Mouse (Mus musculus): Measurements from ENCODE around the gene Hyou1. TPM values are rescaled to one million over a fixed set of nuclear protein-coding genes. Genes with fewer than 3 reads are reported as not detected.
"Not testable (repeated sequence)": the region's sequence is repeated elsewhere in the genome, so short reads cannot be mapped to it uniquely, and the experiment has no call there.

Gene Hyou1
- total and polyA plus RNA-seq, 2 experiments from 2014 or later = 17.4 to 95.7 TPM

GRCm38 (mm10) chr9:44336093-44336406 is 43.2 kb upstream of the Hyou1 start:
- peak overlapping the region; percentile 88 for H3K4me3 ChIP-seq (ENCODE audit: low read length)
- whole genome bisulfite sequencing = 4% methylated on average over 5 of the region's 5 CpGs
- H3K9ac ChIP-seq (replicated peaks; ENCODE audit: low read length) = peak overlapping the region; percentile 91
- H3K4me2 ChIP-seq (ENCODE audit: low read depth, low read length) = peak overlapping the region; percentile 90
- TF ChIP-seq CTCF (IDR thresholded peaks at IDR 0.05; ENCODE audit: low read depth) = no peak
- H3K27ac ChIP-seq = peak overlapping the region; percentile 82
- H3K4me1 ChIP-seq (ENCODE audit: insufficient read depth, low read length) = peaks cover 3% of the 10 kb centered on the region; the same call in 1 of the 2 replicates
- DNase-seq (ENCODE audit: low spot score) (no peak), ATAC-seq (no peak)
- H3K27me3 ChIP-seq (ENCODE audit: insufficient read depth, low read length) = no peaks in the 10 kb centered on the region
- no peaks in the 10 kb centered on the region for H3K9me3 ChIP-seq (ENCODE audit: low read length)
- H3K36me3 ChIP-seq (ENCODE audit: insufficient read depth, low read length) = peaks cover 26% of the 10 kb centered on the region

GRCm38 (mm10) chr9:44336513-44336912 is 42.8 kb upstream of the Hyou1 start:
- not testable (repeated sequence) for H3K27ac ChIP-seq; H3K27me3 ChIP-seq (ENCODE audit: insufficient read depth, low read length); H3K9ac ChIP-seq (replicated peaks; ENCODE audit: low read length); H3K9me3 ChIP-seq (ENCODE audit: low read length); H3K4me1 ChIP-seq (ENCODE audit: insufficient read depth, low read length); DNase-seq (ENCODE audit: low spot score); ATAC-seq
- H3K4me2 ChIP-seq (ENCODE audit: low read depth, low read length) = peak overlapping the region; percentile 90
- 33% methylated on average over 4 of the region's 4 CpGs for WGBS
- H3K4me3 ChIP-seq (ENCODE audit: low read length) = peak overlapping the region; percentile 23
- H3K36me3 ChIP-seq (ENCODE audit: insufficient read depth, low read length) = peaks cover 25% of the 10 kb centered on the region

GRCm38 (mm10) chr9:44336964-44337363 is 42.3 kb upstream of the Hyou1 start:
- TF ChIP-seq CTCF (IDR thresholded peaks at IDR 0.05; ENCODE audit: low read depth) = no peak
- WGBS = 71% methylated on average over 3 of the region's 3 CpGs
- no peak for ATAC-seq
- H3K4me3 ChIP-seq (ENCODE audit: low read length) = peak overlapping the region; percentile 23
- no peaks in the 10 kb centered on the region for H3K27me3 ChIP-seq (ENCODE audit: insufficient read depth, low read length)
- no peaks in the 10 kb centered on the region for H3K9me3 ChIP-seq (ENCODE audit: low read length)
- H3K9ac ChIP-seq (replicated peaks; ENCODE audit: low read length) = no peak overlapping the region; the same call in 1 of the 2 replicates
- no peak overlapping the region for H3K27ac ChIP-seq
- peak overlapping the region; percentile 90 for H3K4me2 ChIP-seq (ENCODE audit: low read depth, low read length)
- no peak for DNase-seq (ENCODE audit: low spot score)
- H3K4me1 ChIP-seq (ENCODE audit: insufficient read depth, low read length) = peaks cover 3% of the 10 kb centered on the region; the same call in 1 of the 2 replicates
- H3K36me3 ChIP-seq (ENCODE audit: insufficient read depth, low read length) = peaks cover 21% of the 10 kb centered on the region

GRCm38 (mm10) chr9:44337436-44338169 is 41.7 kb upstream of the Hyou1 start:
- Histone ChIP-seq H3K36me3 (ENCODE audit: insufficient read depth, low read length) (peaks cover 15% of the 10 kb centered on the region), H3K9ac (replicated peaks; ENCODE audit: low read length) (no peak overlapping the region), H3K4me2 (ENCODE audit: low read depth, low read length) (peak overlapping the region; percentile 5; the same call in 1 of the 2 replicates), H3K27ac (no peak overlapping the region), H3K4me1 (ENCODE audit: insufficient read depth, low read length) (peaks cover 3% of the 10 kb centered on the region), H3K4me3 (ENCODE audit: low read length) (no peak overlapping the region), H3K9me3 (ENCODE audit: low read length) (no peaks in the 10 kb centered on the region), H3K27me3 (ENCODE audit: insufficient read depth, low read length) (no peaks in the 10 kb centered on the region)
- no peak for ATAC-seq
- no peak for DNase-seq (ENCODE audit: low spot score)
- no peak for TF ChIP-seq CTCF (IDR thresholded peaks at IDR 0.05; ENCODE audit: low read depth)
- WGBS = 52% methylated on average over 9 of the region's 9 CpGs

- no peak for ATAC-seq
- TF ChIP-seq CTCF (IDR thresholded peaks at IDR 0.05; ENCODE audit: low read depth) = peak; percentile 25
- 83% methylated on average over 5 of the region's 5 CpGs for WGBS
- H3K4me3 ChIP-seq (ENCODE audit: low read length) = no peak overlapping the region
- no peak for DNase-seq (ENCODE audit: low spot score)
- no peaks in the 10 kb centered on the region for H3K27me3 ChIP-seq (ENCODE audit: insufficient read depth, low read length)
- H3K36me3 ChIP-seq (ENCODE audit: insufficient read depth, low read length) = peaks cover 6% of the 10 kb centered on the region; the same call in 1 of the 2 replicates
- H3K27ac ChIP-seq = no peak overlapping the region
- peaks cover 12% of the 10 kb centered on the region for H3K4me1 ChIP-seq (ENCODE audit: insufficient read depth, low read length)
- H3K9me3 ChIP-seq (ENCODE audit: low read length) = no peaks in the 10 kb centered on the region
- no peak overlapping the region for H3K9ac ChIP-seq (replicated peaks; ENCODE audit: low read length)
- H3K4me2 ChIP-seq (ENCODE audit: low read depth, low read length) = no peak overlapping the region
Measured at GRCm38 (mm10) chr9:44338574-44338973, 40.7 kb upstream of the Hyou1 start.

GRCm38 (mm10) chr9:44341487-44341886 is 37.8 kb upstream of the Hyou1 start:
- no peaks in the 10 kb centered on the region for H3K27me3 ChIP-seq (ENCODE audit: insufficient read depth, low read length)
- no peak overlapping the region for H3K27ac ChIP-seq
- H3K9ac ChIP-seq (replicated peaks; ENCODE audit: low read length) = no peak overlapping the region
- no peaks in the 10 kb centered on the region for H3K9me3 ChIP-seq (ENCODE audit: low read length)
- no peak overlapping the region for H3K4me3 ChIP-seq (ENCODE audit: low read length)
- ATAC-seq = no peak
- H3K36me3 ChIP-seq (ENCODE audit: insufficient read depth, low read length) = peaks cover 6% of the 10 kb centered on the region; the same call in 1 of the 2 replicates
- peaks cover 12% of the 10 kb centered on the region for H3K4me1 ChIP-seq (ENCODE audit: insufficient read depth, low read length)
- no peak for DNase-seq (ENCODE audit: low spot score)
- no peak for TF ChIP-seq CTCF (IDR thresholded peaks at IDR 0.05; ENCODE audit: low read depth)
- no peak overlapping the region for H3K4me2 ChIP-seq (ENCODE audit: low read depth, low read length)
- 93% methylated on average over 5 of the region's 5 CpGs for WGBS

- Histone ChIP-seq H3K27ac (no peak overlapping the region), H3K9me3 (ENCODE audit: low read length) (no peaks in the 10 kb centered on the region)
- ATAC-seq = no peak
Measured at GRCm38 (mm10) chr9:44342173-44342572, 37.1 kb upstream of the Hyou1 start.

More at GRCm38 (mm10) chr9:44342173-44342572, 37.1 kb upstream of the Hyou1 start:
- WGBS = 90% methylated on average over 3 of the region's 3 CpGs
- no peak overlapping the region for H3K4me2 ChIP-seq (ENCODE audit: low read depth, low read length)
- H3K4me3 ChIP-seq (ENCODE audit: low read length) = no peak overlapping the region
- no peaks in the 10 kb centered on the region for H3K27me3 ChIP-seq (ENCODE audit: insufficient read depth, low read length)
- no peak for DNase-seq (ENCODE audit: low spot score)
- H3K4me1 ChIP-seq (ENCODE audit: insufficient read depth, low read length) = peaks cover 9% of the 10 kb centered on the region
- TF ChIP-seq CTCF (IDR thresholded peaks at IDR 0.05; ENCODE audit: low read depth) = no peak
- H3K36me3 ChIP-seq (ENCODE audit: insufficient read depth, low read length) = peaks cover 8% of the 10 kb centered on the region; the same call in 1 of the 2 replicates
- H3K9ac ChIP-seq (replicated peaks; ENCODE audit: low read length) = no peak overlapping the region
